Mouse (Mus musculus): Measurements from ENCODE around the gene Scaf11. TPM values are rescaled to one million over a fixed set of nuclear protein-coding genes. Genes with fewer than 3 reads are reported as not detected.

Scaf11 gene
- polyA plus RNA-seq, 1 experiment from 2014 or later, result 54.0 TPM

GRCm38 (mm10) chr15:96490123-96490522 is 29.5 kb upstream of the Scaf11 start:
- Histone ChIP-seq H3K36me3 (ENCODE audit: control insufficient read depth, insufficient read depth, low read length) (no peaks in the 10 kb centered on the region), H3K9ac (replicated peaks; ENCODE audit: low read length) (no peak overlapping the region), H3K4me2 (ENCODE audit: low read length) (no peak overlapping the region), H3K27me3 (ENCODE audit: control insufficient read depth, insufficient read depth, low read length) (no peaks in the 10 kb centered on the region), H3K4me1 (ENCODE audit: control insufficient read depth, insufficient read depth, low read length) (peaks cover 15% of the 10 kb centered on the region; the same call in 1 of the 2 replicates), H3K4me3 (replicated peaks; ENCODE audit: low read depth, low read length) (no peak overlapping the region), H3K9me3 (ENCODE audit: control insufficient read depth, low read length) (no peaks in the 10 kb centered on the region), H3K27ac (replicated peaks; ENCODE audit: low read depth, low read length) (no peak overlapping the region)
- DNase-seq (no peak), ATAC-seq (ENCODE audit: low FRiP score, low TSS enrichment) (no peak)
- WGBS, result 78% methylated on average over 5 of the region's 5 CpGs

- Histone ChIP-seq H3K4me2 (ENCODE audit: low read length) (peak overlapping the region; percentile 41), H3K4me1 (ENCODE audit: control insufficient read depth, insufficient read depth, low read length) (peaks cover 15% of the 10 kb centered on the region; the same call in 1 of the 2 replicates), H3K27me3 (ENCODE audit: control insufficient read depth, insufficient read depth, low read length) (no peaks in the 10 kb centered on the region), H3K9ac (replicated peaks; ENCODE audit: low read length) (no peak overlapping the region), H3K9me3 (ENCODE audit: control insufficient read depth, low read length) (no peaks in the 10 kb centered on the region), H3K27ac (replicated peaks; ENCODE audit: low read depth, low read length) (no peak overlapping the region), H3K4me3 (replicated peaks; ENCODE audit: low read depth, low read length) (no peak overlapping the region), H3K36me3 (ENCODE audit: control insufficient read depth, insufficient read depth, low read length) (no peaks in the 10 kb centered on the region)
- 20% methylated on average over 20 of the region's 20 CpGs for WGBS
- DNase-seq (peak; percentile 76), ATAC-seq (ENCODE audit: low FRiP score, low TSS enrichment) (peak; percentile 63; the same call in 1 of the 2 replicates)
Measured at GRCm38 (mm10) chr15:96488941-96489786, 28.5 kb upstream of the Scaf11 start.

GRCm38 (mm10) chr15:96487066-96487698 is 26.5 kb upstream of the Scaf11 start:
- H3K27ac ChIP-seq (replicated peaks; ENCODE audit: low read depth, low read length), result no peak overlapping the region
- H3K27me3 ChIP-seq (ENCODE audit: control insufficient read depth, insufficient read depth, low read length), result no peaks in the 10 kb centered on the region
- H3K9ac ChIP-seq (replicated peaks; ENCODE audit: low read length), result no peak overlapping the region
- H3K4me1 ChIP-seq (ENCODE audit: control insufficient read depth, insufficient read depth, low read length), result peaks cover 11% of the 10 kb centered on the region; the same call in 1 of the 2 replicates
- H3K9me3 ChIP-seq (ENCODE audit: control insufficient read depth, low read length), result no peaks in the 10 kb centered on the region
- WGBS, result 59% methylated on average over 12 of the region's 12 CpGs
- ATAC-seq (ENCODE audit: low FRiP score, low TSS enrichment), result no peak
- peak; percentile 24 for DNase-seq
- H3K4me2 ChIP-seq (ENCODE audit: low read length), result no peak overlapping the region
- H3K4me3 ChIP-seq (replicated peaks; ENCODE audit: low read depth, low read length), result no peak overlapping the region
- H3K36me3 ChIP-seq (ENCODE audit: control insufficient read depth, insufficient read depth, low read length), result no peaks in the 10 kb centered on the region

GRCm38 (mm10) chr15:96480822-96481221 is 20.2 kb upstream of the Scaf11 start:
- DNase-seq (no peak), ATAC-seq (ENCODE audit: low FRiP score, low TSS enrichment) (no peak)
- Histone ChIP-seq H3K9ac (replicated peaks; ENCODE audit: low read length) (no peak overlapping the region), H3K27ac (replicated peaks; ENCODE audit: low read depth, low read length) (no peak overlapping the region), H3K9me3 (ENCODE audit: control insufficient read depth, low read length) (no peaks in the 10 kb centered on the region), H3K27me3 (ENCODE audit: control insufficient read depth, insufficient read depth, low read length) (no peaks in the 10 kb centered on the region), H3K4me1 (ENCODE audit: control insufficient read depth, insufficient read depth, low read length) (no peaks in the 10 kb centered on the region), H3K4me3 (replicated peaks; ENCODE audit: low read depth, low read length) (no peak overlapping the region), H3K4me2 (ENCODE audit: low read length) (no peak overlapping the region), H3K36me3 (ENCODE audit: control insufficient read depth, insufficient read depth, low read length) (no peaks in the 10 kb centered on the region)
- 87% methylated on average over 3 of the region's 3 CpGs for WGBS

GRCm38 (mm10) chr15:96478006-96478405 is 17.4 kb upstream of the Scaf11 start:
- H3K27ac ChIP-seq (replicated peaks; ENCODE audit: low read depth, low read length), result no peak overlapping the region

GRCm38 (mm10) chr15:96476359-96476758 is 15.7 kb upstream of the Scaf11 start:
- H3K27ac ChIP-seq (replicated peaks; ENCODE audit: low read depth, low read length), result no peak overlapping the region
- no peak overlapping the region for H3K4me2 ChIP-seq (ENCODE audit: low read length)
- no peaks in the 10 kb centered on the region for H3K9me3 ChIP-seq (ENCODE audit: control insufficient read depth, low read length)
- H3K36me3 ChIP-seq (ENCODE audit: control insufficient read depth, insufficient read depth, low read length), result no peaks in the 10 kb centered on the region
- ATAC-seq (ENCODE audit: low FRiP score, low TSS enrichment), result no peak
- WGBS, result 10% methylated on average over 7 of the region's 7 CpGs
- DNase-seq, result peak; percentile 89
- no peaks in the 10 kb centered on the region for H3K4me1 ChIP-seq (ENCODE audit: control insufficient read depth, insufficient read depth, low read length)
- no peaks in the 10 kb centered on the region for H3K27me3 ChIP-seq (ENCODE audit: control insufficient read depth, insufficient read depth, low read length)
- no peak overlapping the region for H3K4me3 ChIP-seq (replicated peaks; ENCODE audit: low read depth, low read length)
- H3K9ac ChIP-seq (replicated peaks; ENCODE audit: low read length), result no peak overlapping the region

More at GRCm38 (mm10) chr15:96478006-96478405, 17.4 kb upstream of the Scaf11 start:
- Histone ChIP-seq H3K4me1 (ENCODE audit: control insufficient read depth, insufficient read depth, low read length) (no peaks in the 10 kb centered on the region), H3K27me3 (ENCODE audit: control insufficient read depth, insufficient read depth, low read length) (no peaks in the 10 kb centered on the region), H3K9ac (replicated peaks; ENCODE audit: low read length) (no peak overlapping the region), H3K4me2 (ENCODE audit: low read length) (no peak overlapping the region), H3K9me3 (ENCODE audit: control insufficient read depth, low read length) (no peaks in the 10 kb centered on the region), H3K4me3 (replicated peaks; ENCODE audit: low read depth, low read length) (no peak overlapping the region), H3K36me3 (ENCODE audit: control insufficient read depth, insufficient read depth, low read length) (no peaks in the 10 kb centered on the region)
- ATAC-seq (ENCODE audit: low FRiP score, low TSS enrichment) (no peak), DNase-seq (no peak)
- 91% methylated on average over 12 of the region's 12 CpGs for WGBS

- WGBS, result 86% methylated on average over 7 of the region's 7 CpGs
- no peaks in the 10 kb centered on the region for H3K9me3 ChIP-seq (ENCODE audit: control insufficient read depth, low read length)
- no peaks in the 10 kb centered on the region for H3K4me1 ChIP-seq (ENCODE audit: control insufficient read depth, insufficient read depth, low read length)
- H3K27me3 ChIP-seq (ENCODE audit: control insufficient read depth, insufficient read depth, low read length), result no peaks in the 10 kb centered on the region
- H3K4me2 ChIP-seq (ENCODE audit: low read length), result no peak overlapping the region
- H3K4me3 ChIP-seq (replicated peaks; ENCODE audit: low read depth, low read length), result no peak overlapping the region
- no peak for DNase-seq
- H3K27ac ChIP-seq (replicated peaks; ENCODE audit: low read depth, low read length), result no peak overlapping the region
- ATAC-seq (ENCODE audit: low FRiP score, low TSS enrichment), result no peak
- H3K9ac ChIP-seq (replicated peaks; ENCODE audit: low read length), result no peak overlapping the region
- no peaks in the 10 kb centered on the region for H3K36me3 ChIP-seq (ENCODE audit: control insufficient read depth, insufficient read depth, low read length)
Measured at GRCm38 (mm10) chr15:96475571-96475972, 14.9 kb upstream of the Scaf11 start.

GRCm38 (mm10) chr15:96474325-96474955 is 13.8 kb upstream of the Scaf11 start:
- Histone ChIP-seq H3K36me3 (ENCODE audit: control insufficient read depth, insufficient read depth, low read length) (no peaks in the 10 kb centered on the region), H3K27me3 (ENCODE audit: control insufficient read depth, insufficient read depth, low read length) (no peaks in the 10 kb centered on the region), H3K9me3 (ENCODE audit: control insufficient read depth, low read length) (no peaks in the 10 kb centered on the region), H3K27ac (replicated peaks; ENCODE audit: low read depth, low read length) (no peak overlapping the region), H3K4me3 (replicated peaks; ENCODE audit: low read depth, low read length) (no peak overlapping the region), H3K9ac (replicated peaks; ENCODE audit: low read length) (no peak overlapping the region), H3K4me1 (ENCODE audit: control insufficient read depth, insufficient read depth, low read length) (no peaks in the 10 kb centered on the region), H3K4me2 (ENCODE audit: low read length) (no peak overlapping the region)
- WGBS, result 79% methylated on average over 20 of the region's 20 CpGs
- no peak for ATAC-seq (ENCODE audit: low FRiP score, low TSS enrichment)
- no peak for DNase-seq

Data from midbrain, embryonic 14.5 days (tissue).